Mouse (Mus musculus) adrenal gland, postnatal 14 days (tissue): ENCODE measurements around the gene Ptgfr. TPM values are rescaled to one million over a fixed set of nuclear protein-coding genes. Genes with fewer than 3 reads are reported as not detected.

Source experiments
- total RNA-seq: library from RNA; stranded (reverse); gene quantifications from 2 replicates; pipeline ENCODE4 v1.2.3, GENCODE M21; 2021

The Ptgfr gene
- total RNA-seq, 1 experiment from 2014 or later: 0.15 TPM

Other genes starting within 250 kb of the Ptgfr start
- gene Ifi44, start 87.7 kb downstream of the Ptgfr start, total RNA-seq: 2.0 and 2.7 TPM in 2 replicates
- gene Ifi44l, start 74.7 kb downstream of the Ptgfr start, total RNA-seq: not detected in 2 replicates